Mouse (Mus musculus): ENCODE data around the gene Rhot2. TPM values are rescaled to one million over a fixed set of nuclear protein-coding genes. Genes with fewer than 3 reads are reported as not detected.
A peak's percentile ranks its signal among the peaks of the same experiment; 100 is the strongest.

Rhot2 gene
- polyA plus RNA-seq, 1 experiment from 2014 or later, result 11.0 TPM

- peak overlapping the region; percentile 91; the same call in 1 of the 2 replicates for H3K27ac ChIP-seq (ENCODE audit: low read depth)
- no peaks in the 10 kb centered on the region for H3K27me3 ChIP-seq (ENCODE audit: insufficient read depth, low read length)
- 82% methylated on average over 8 of the region's 8 CpGs for WGBS
- ATAC-seq (ENCODE audit: insufficient read depth) (no peak), DNase-seq (no peak)
- H3K4me2 ChIP-seq, result peak overlapping the region; percentile 98
- peaks cover 33% of the 10 kb centered on the region for H3K4me1 ChIP-seq (ENCODE audit: insufficient read depth)
- TF ChIP-seq CTCF (IDR thresholded peaks at IDR 0.05; ENCODE audit: low read depth), result no peak
- peak overlapping the region; percentile 82 for H3K4me3 ChIP-seq (ENCODE audit: low read depth, low read length)
- no peaks in the 10 kb centered on the region for H3K9me3 ChIP-seq (ENCODE audit: low read depth, low read length)
- peaks cover 57% of the 10 kb centered on the region for H3K36me3 ChIP-seq (ENCODE audit: insufficient read depth)
- peak overlapping the region; percentile 67; the same call in 1 of the 2 replicates for H3K9ac ChIP-seq
Measured at GRCm38 (mm10) chr17:25828223-25828594, 16.4 kb downstream of the Rhot2 start.

GRCm38 (mm10) chr17:25827546-25828222, 17.0 kb downstream of the Rhot2 start:
- 89% methylated on average over 22 of the region's 22 CpGs for WGBS
- Histone ChIP-seq H3K27ac (ENCODE audit: low read depth) (no peak overlapping the region), H3K9me3 (ENCODE audit: low read depth, low read length) (no peaks in the 10 kb centered on the region), H3K36me3 (ENCODE audit: insufficient read depth) (peaks cover 57% of the 10 kb centered on the region), H3K4me1 (ENCODE audit: insufficient read depth) (peaks cover 33% of the 10 kb centered on the region), H3K4me2 (no peak overlapping the region), H3K9ac (no peak overlapping the region), H3K27me3 (ENCODE audit: insufficient read depth, low read length) (no peaks in the 10 kb centered on the region), H3K4me3 (ENCODE audit: low read depth, low read length) (no peak overlapping the region)
- ATAC-seq (ENCODE audit: insufficient read depth) (no peak), DNase-seq (no peak)
- TF ChIP-seq CTCF (IDR thresholded peaks at IDR 0.05; ENCODE audit: low read depth), result no peak

GRCm38 (mm10) chr17:25827011-25827410, 17.6 kb downstream of the Rhot2 start:
- Histone ChIP-seq H3K9ac (no peak overlapping the region; the same call in 1 of the 2 replicates), H3K27me3 (ENCODE audit: insufficient read depth, low read length) (no peaks in the 10 kb centered on the region), H3K4me1 (ENCODE audit: insufficient read depth) (peaks cover 33% of the 10 kb centered on the region), H3K4me2 (no peak overlapping the region), H3K4me3 (ENCODE audit: low read depth, low read length) (no peak overlapping the region), H3K36me3 (ENCODE audit: insufficient read depth) (peaks cover 56% of the 10 kb centered on the region), H3K9me3 (ENCODE audit: low read depth, low read length) (no peaks in the 10 kb centered on the region), H3K27ac (ENCODE audit: low read depth) (no peak overlapping the region)
- WGBS, result 91% methylated on average over 13 of the region's 13 CpGs
- no peak for TF ChIP-seq CTCF (IDR thresholded peaks at IDR 0.05; ENCODE audit: low read depth)
- ATAC-seq (ENCODE audit: insufficient read depth) (no peak), DNase-seq (no peak)

GRCm38 (mm10) chr17:25825984-25826570, 18.6 kb downstream of the Rhot2 start:
- H3K36me3 ChIP-seq (ENCODE audit: insufficient read depth), result peaks cover 47% of the 10 kb centered on the region
- H3K27me3 ChIP-seq (ENCODE audit: insufficient read depth, low read length), result no peaks in the 10 kb centered on the region
- no peak overlapping the region for H3K27ac ChIP-seq (ENCODE audit: low read depth)
- ATAC-seq (ENCODE audit: insufficient read depth) (no peak), DNase-seq (no peak)
- no peak overlapping the region for H3K9ac ChIP-seq
- H3K4me2 ChIP-seq, result no peak overlapping the region
- H3K4me3 ChIP-seq (ENCODE audit: low read depth, low read length), result no peak overlapping the region
- peaks cover 25% of the 10 kb centered on the region for H3K4me1 ChIP-seq (ENCODE audit: insufficient read depth)
- no peak for TF ChIP-seq CTCF (IDR thresholded peaks at IDR 0.05; ENCODE audit: low read depth)
- no peaks in the 10 kb centered on the region for H3K9me3 ChIP-seq (ENCODE audit: low read depth, low read length)
- WGBS, result 92% methylated on average over 27 of the region's 27 CpGs

- H3K36me3 ChIP-seq (ENCODE audit: insufficient read depth), result peaks cover 39% of the 10 kb centered on the region
- no peak for TF ChIP-seq CTCF (IDR thresholded peaks at IDR 0.05; ENCODE audit: low read depth)
- H3K27me3 ChIP-seq (ENCODE audit: insufficient read depth, low read length), result peaks cover 2% of the 10 kb centered on the region
- H3K27ac ChIP-seq (ENCODE audit: low read depth), result no peak overlapping the region
- 80% methylated on average over 6 of the region's 6 CpGs for WGBS
- H3K4me3 ChIP-seq (ENCODE audit: low read depth, low read length), result no peak overlapping the region
- peaks cover 22% of the 10 kb centered on the region for H3K4me1 ChIP-seq (ENCODE audit: insufficient read depth)
- DNase-seq, result no peak
- no peak overlapping the region for H3K9ac ChIP-seq
- H3K9me3 ChIP-seq (ENCODE audit: low read depth, low read length), result no peaks in the 10 kb centered on the region
- H3K4me2 ChIP-seq, result peak overlapping the region; percentile 98; the same call in 1 of the 2 replicates
- no peak for ATAC-seq (ENCODE audit: insufficient read depth)
Measured at GRCm38 (mm10) chr17:25825311-25825710, 19.3 kb downstream of the Rhot2 start.

GRCm38 (mm10) chr17:25824362-25825142, 20.1 kb downstream of the Rhot2 start:
- Histone ChIP-seq H3K9ac (peak overlapping the region; percentile 74), H3K4me2 (peak overlapping the region; percentile 98), H3K27ac (ENCODE audit: low read depth) (no peak overlapping the region), H3K27me3 (ENCODE audit: insufficient read depth, low read length) (peaks cover 9% of the 10 kb centered on the region), H3K4me3 (ENCODE audit: low read depth, low read length) (peak overlapping the region; percentile 67), H3K9me3 (ENCODE audit: low read depth, low read length) (no peaks in the 10 kb centered on the region), H3K4me1 (ENCODE audit: insufficient read depth) (peaks cover 18% of the 10 kb centered on the region), H3K36me3 (ENCODE audit: insufficient read depth) (peaks cover 32% of the 10 kb centered on the region)
- WGBS, result 67% methylated on average over 17 of the region's 17 CpGs
- ATAC-seq (ENCODE audit: insufficient read depth) (no peak), DNase-seq (no peak)
- no peak for TF ChIP-seq CTCF (IDR thresholded peaks at IDR 0.05; ENCODE audit: low read depth)

GRCm38 (mm10) chr17:25823452-25823851, 21.2 kb downstream of the Rhot2 start, which contains the start of gene Wdr24:
Wdr24 (plus strand) TSS chr17:25823627.
- H3K27ac ChIP-seq (ENCODE audit: low read depth), result peak within 1 kb of the TSS; percentile 63
- DNase-seq (peak; percentile 96), ATAC-seq (ENCODE audit: insufficient read depth) (peak; percentile 74)
- H3K9ac ChIP-seq, result peak within 1 kb of the TSS; percentile 74
- no peak for TF ChIP-seq CTCF (IDR thresholded peaks at IDR 0.05; ENCODE audit: low read depth)
- WGBS, result under 1% methylated on average over 18 of the region's 18 CpGs
- peak within 1 kb of the TSS; percentile 67 for H3K4me3 ChIP-seq (ENCODE audit: low read depth, low read length)
- peaks cover 20% of the 10 kb centered on the region for H3K27me3 ChIP-seq (ENCODE audit: insufficient read depth, low read length)
- H3K9me3 ChIP-seq (ENCODE audit: low read depth, low read length), result no peaks in the 10 kb centered on the region
- peaks cover 30% of the 10 kb centered on the region for H3K36me3 ChIP-seq (ENCODE audit: insufficient read depth)
- H3K4me2 ChIP-seq, result peak within 1 kb of the TSS; percentile 98
- peaks cover 16% of the 10 kb centered on the region for H3K4me1 ChIP-seq (ENCODE audit: insufficient read depth)
